In genomic region chr1:22279954-22280353, GRCm38 (mm10) we compare ENCODE assay signal across 19 mouse cellular contexts.
"Had no signal": no experiment of that assay in that cellular context is flagged by ENCODE, and none has a peak within 500 bp of the region (broad histone marks: within the 10 kb centered on the region; RNA-seq: fewer than 3 reads in every experiment).

No protein-coding gene starts in this region.

- ATAC-seq: liver, postnatal 0 days; lung, postnatal 0 days; midbrain, embryonic 16.5 days had no signal

- H3K36me3 ChIP-seq: lung, embryonic 15.5 days; midbrain, embryonic 10.5 days; midbrain, embryonic 12.5 days; neural tube, embryonic 12.5 days; stomach, embryonic 15.5 days had no signal

- H3K9me3 ChIP-seq: lung, embryonic 15.5 days; midbrain, embryonic 10.5 days; midbrain, embryonic 12.5 days; neural tube, embryonic 12.5 days; stomach, embryonic 15.5 days had no signal

- H3K9ac ChIP-seq: liver, postnatal 0 days; lung, embryonic 15.5 days; midbrain, embryonic 12.5 days; neural tube, embryonic 12.5 days; stomach, embryonic 15.5 days had no signal

- H3K4me1 ChIP-seq: lung, embryonic 15.5 days; midbrain, embryonic 10.5 days; midbrain, embryonic 12.5 days; neural tube, embryonic 12.5 days; stomach, embryonic 15.5 days had no signal

- H3K27me3 ChIP-seq: lung, embryonic 15.5 days; midbrain, embryonic 12.5 days; neural tube, embryonic 12.5 days; stomach, embryonic 15.5 days had no signal

- H3K27ac ChIP-seq: lung, embryonic 15.5 days; macrophage; midbrain, embryonic 10.5 days; midbrain, embryonic 12.5 days; neural tube, embryonic 12.5 days; stomach, embryonic 15.5 days; stomach, postnatal 0 days had no signal

- H3K4me3 ChIP-seq: lung, embryonic 15.5 days; midbrain, embryonic 10.5 days; midbrain, embryonic 12.5 days; myocyte; neural tube, embryonic 12.5 days; stomach, embryonic 15.5 days had no signal

- DNase-seq: liver, postnatal 0 days; lung, adult 2 months; lung, postnatal 14 days; lung, postnatal 36 days; midbrain, embryonic 14.5 days; right cerebral cortex, postnatal 14 days; thymus, adult 2 months; thymus, postnatal 14 days; thymus, postnatal 36 days had no signal
